ENCODE assay signal across 10 mouse cellular contexts in genomic region chr8:123720471-123721001, GRCm38 (mm10).
DNase-seq lines count a peak whose midpoint lies in the region; ATAC-seq lines count a peak whose summit lies in the region.
"Had no signal": no experiment of that assay in that cellular context is flagged by ENCODE, and none has a peak within 500 bp of the region (broad histone marks: within the 10 kb centered on the region; RNA-seq: fewer than 3 reads in every experiment).

No protein-coding gene starts in this region.

- no peaks in the 10 kb centered on the region for H3K9me3 ChIP-seq in kidney, embryonic 15.5 days (replicated peaks)
- H3K9me3 ChIP-seq: embryonic facial prominence, embryonic 13.5 days had no signal

- intact Hi-C loops in left cerebral cortex, postnatal 14 days (cut with DNase I) = no loop called here
- intact Hi-C loops in left cerebral cortex, postnatal 10 days (cut with DNase I) = no loop called here

- ATAC-seq in kidney, embryonic 15.5 days (replicated peaks; ENCODE audit: low FRiP score) = peak; percentile 61
- no peak for ATAC-seq in megakaryocyte, adult 5-6 weeks (ENCODE audit: poor library complexity, severe bottlenecking)

- H3K4me3 ChIP-seq in kidney, embryonic 15.5 days (replicated peaks) = no peak overlapping the region
- H3K4me3 ChIP-seq: embryonic facial prominence, embryonic 13.5 days had no signal

- H3K36me3 ChIP-seq in kidney, embryonic 15.5 days = no peaks in the 10 kb centered on the region
- H3K36me3 ChIP-seq: embryonic facial prominence, embryonic 13.5 days had no signal

- WGBS in kidney, embryonic 15.5 days = 7% methylated on average over 12 of the region's 12 CpGs

- peak overlapping the region; percentile 66 for H3K27ac ChIP-seq in kidney, embryonic 15.5 days
- H3K27ac ChIP-seq: embryonic facial prominence, embryonic 13.5 days had no signal

- H3K27me3 ChIP-seq in kidney, embryonic 15.5 days = no peaks in the 10 kb centered on the region
- H3K27me3 ChIP-seq: embryonic facial prominence, embryonic 13.5 days had no signal

- H3K4me1 ChIP-seq in kidney, embryonic 15.5 days = peaks cover 56% of the 10 kb centered on the region

- peak overlapping the region; percentile 22 for H3K4me2 ChIP-seq in kidney, embryonic 15.5 days
- H3K4me2 ChIP-seq: embryonic facial prominence, embryonic 13.5 days had no signal

- no peak overlapping the region for H3K9ac ChIP-seq in kidney, embryonic 15.5 days
- H3K9ac ChIP-seq: embryonic facial prominence, embryonic 13.5 days had no signal

- peak; percentile 60 to 73 for DNase-seq in left cerebral cortex, postnatal 14 days (ENCODE audit: low spot score in 2 of 2)
- no peak for DNase-seq in left cerebral cortex, postnatal 10 days (ENCODE audit: extremely low spot score in 1 of 2, low spot score in 2 of 2)
- peak; percentile 43 for DNase-seq in c-Kit-positive CD71-positive TER-119-positive erythroid progenitor cells, embryonic 14.5 days (ENCODE audit: low spot score)
- DNase-seq in right cerebral cortex, postnatal 25 days = peak; percentile 57
- DNase-seq in urinary bladder, postnatal 14 days (ENCODE audit: low spot score) = no peak
- DNase-seq in urinary bladder, adult 18-20 months (ENCODE audit: low spot score in 2 of 2) = no peak
- DNase-seq: heart, postnatal 36 days had no signal

Comparison
In these comparisons a context has a peak if more than half of its experiments do, and no peak if none do; other contexts are left out.
1. DNase-seq: peak in left cerebral cortex, postnatal 14 days (2 of 2), c-Kit-positive CD71-positive TER-119-positive erythroid progenitor cells, embryonic 14.5 days (single experiment) and right cerebral cortex, postnatal 25 days (single experiment); none in left cerebral cortex, postnatal 10 days (0 of 2), urinary bladder, postnatal 14 days (single experiment) and urinary bladder, adult 18-20 months (0 of 2).